Mouse (Mus musculus) thymus, adult 2 months (tissue): ENCODE data around the gene Col6a5. TPM values are rescaled to one million over a fixed set of nuclear protein-coding genes. Genes with fewer than 3 reads are reported as not detected.
"Not testable (repeated sequence)": the region's sequence is repeated elsewhere in the genome, so short reads cannot be mapped to it uniquely, and the experiment has no call there.

Experiments
- DNase-seq: peaks from one replicate; pipeline ENCODE4 v3.0.0; 2021
- H3K27ac ChIP-seq: fragments of 200-500 bp; 2 replicates; pipeline ENCODE4 v1.5.1; 2012; ENCODE audit warnings: low read length, control low read depth; ENCODE audit not compliant: control insufficient read depth, insufficient read depth
- H3K27me3 ChIP-seq: fragments of 200-500 bp; 2 replicates; pipeline ENCODE4 v1.6.1; 2012; ENCODE audit warnings: mild to moderate bottlenecking, low read length, moderate library complexity, mixed read lengths; ENCODE audit not compliant: control insufficient read depth, insufficient read depth
- H3K36me3 ChIP-seq: fragments of 200-500 bp; 2 replicates; pipeline ENCODE4 v1.6.1; 2012; ENCODE audit warnings: mild to moderate bottlenecking, low read length, moderate library complexity; ENCODE audit not compliant: control insufficient read depth, insufficient read depth
- H3K4me1 ChIP-seq: fragments of 200-500 bp; replicated peaks from 2 replicates; pipeline ENCODE4 v1.6.1; 2012; ENCODE audit warnings: low read length; ENCODE audit not compliant: control insufficient read depth, insufficient read depth
- H3K4me3 ChIP-seq: fragments of 200-500 bp; 2 replicates; pipeline ENCODE4 v1.5.1; 2012; ENCODE audit warnings: mild to moderate bottlenecking, low read length, control low read depth, moderate library complexity; ENCODE audit not compliant: control insufficient read depth, insufficient read depth
- CTCF ChIP-seq: fragments of 200-500 bp; IDR thresholded peaks from 2 replicates; pipeline ENCODE4 v1.5.1; 2012; ENCODE audit warnings: mild to moderate bottlenecking, control low read depth, low read length, moderate library complexity, borderline replicate concordance; ENCODE audit not compliant: control insufficient read depth, poor library complexity, insufficient read depth; ENCODE audit errors: extremely low read depth
- POLR2A ChIP-seq: fragments of 200-500 bp; IDR thresholded peaks from 2 replicates; pipeline ENCODE4 v1.6.1; 2012; ENCODE audit warnings: mild to moderate bottlenecking, low read length, control low read depth, moderate library complexity; ENCODE audit not compliant: control insufficient read depth, poor library complexity, insufficient read depth; ENCODE audit errors: extremely low read depth
- WGBS: fragments of 180-500 bp; shearing (Covaris S2); methylation state at CpG from one replicate; pipeline ENCODE4 v1.1.7; 2018; 5-methylcytosine and 5-hydroxymethylcytosine counted together
- polyA plus RNA-seq: library from polyadenylated mRNA; depleted of rRNA; stranded (reverse); fragments of >200 nt; gene quantifications from 2 replicates; pipeline ENCODE4 v1.2.3, GENCODE M21; 2012

The Col6a5 gene
- polyA plus RNA-seq, 1 experiment, result 0.84 TPM

DNA sequence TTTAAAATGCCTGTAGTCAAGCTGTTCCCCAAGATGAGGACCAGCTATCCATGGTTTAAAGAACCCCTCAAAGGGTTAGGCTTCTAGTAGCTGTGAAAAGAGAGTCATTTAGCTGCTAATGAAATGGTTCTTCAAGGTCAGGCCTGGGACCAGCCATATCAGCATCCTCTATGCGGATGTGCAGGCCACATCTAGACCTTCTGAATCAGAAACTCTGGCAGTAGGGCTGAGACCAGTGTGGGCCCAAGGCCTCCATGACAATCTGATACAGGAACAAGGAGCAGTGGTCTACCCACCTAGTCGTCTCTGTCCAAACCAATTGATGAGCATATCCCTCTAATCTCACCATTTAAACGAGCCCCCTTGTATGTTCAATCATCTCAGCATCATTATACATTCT is 109.4 kb downstream of the Col6a5 start:
- TF ChIP-seq CTCF (no peak), POLR2A (no peak)

GRCm38 (mm10) chr9:105848396-105848795 is 112.0 kb downstream of the Col6a5 start:
- H3K4me3 ChIP-seq, result no peak overlapping the region
- 78% methylated on average over 4 of the region's 4 CpGs for WGBS
- no peaks in the 10 kb centered on the region for H3K36me3 ChIP-seq
- H3K4me1 ChIP-seq, result no peaks in the 10 kb centered on the region
- no peak for DNase-seq
- no peaks in the 10 kb centered on the region for H3K27me3 ChIP-seq
- H3K27ac ChIP-seq, result no peak overlapping the region
- TF ChIP-seq CTCF, result no peak
- TF ChIP-seq POLR2A, result no peak

More for the DNA sequence above, 109.4 kb downstream of the Col6a5 start:
- 88% methylated on average over 3 of the region's 3 CpGs for WGBS
- no peak overlapping the region for H3K27ac ChIP-seq
- H3K36me3 ChIP-seq, result no peaks in the 10 kb centered on the region
- H3K4me1 ChIP-seq, result no peaks in the 10 kb centered on the region
- no peaks in the 10 kb centered on the region for H3K27me3 ChIP-seq
- no peak for DNase-seq
- H3K4me3 ChIP-seq, result no peak overlapping the region

- TF ChIP-seq POLR2A (no peak), CTCF (no peak)
- Histone ChIP-seq H3K27ac (no peak overlapping the region), H3K4me3 (no peak overlapping the region), H3K27me3 (no peaks in the 10 kb centered on the region), H3K4me1 (no peaks in the 10 kb centered on the region), H3K36me3 (no peaks in the 10 kb centered on the region)
- no peak for DNase-seq
- 95% methylated on average over 5 of the region's 5 CpGs for WGBS
Observed at GRCm38 (mm10) chr9:105847261-105847660, 113.2 kb downstream of the Col6a5 start.

DNA sequence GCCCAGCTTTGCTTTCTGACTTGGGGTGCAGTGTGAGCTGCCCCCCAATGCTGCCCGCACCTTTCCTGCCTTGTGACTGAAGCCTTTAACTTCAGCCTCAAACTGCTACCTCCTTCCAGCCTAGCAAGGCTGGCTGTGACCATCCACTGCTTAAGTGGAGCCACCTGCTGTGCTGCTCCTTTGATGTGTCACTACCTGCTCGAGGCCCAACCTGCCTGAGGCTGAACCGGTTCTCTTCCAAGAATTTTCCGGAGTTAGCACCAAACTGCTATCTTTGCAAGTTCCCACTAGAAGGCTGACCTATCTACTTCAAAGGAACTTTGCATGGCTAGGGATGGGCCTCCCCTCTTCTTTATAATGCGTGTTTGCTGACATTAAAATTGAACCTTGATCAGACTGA is 119.1 kb downstream of the Col6a5 start:
- not testable (repeated sequence) for H3K4me3 ChIP-seq, H3K4me1 ChIP-seq, DNase-seq, H3K27ac ChIP-seq, H3K27me3 ChIP-seq, H3K36me3 ChIP-seq
- WGBS, result 57% methylated on average over 5 of the region's 5 CpGs

DNA sequence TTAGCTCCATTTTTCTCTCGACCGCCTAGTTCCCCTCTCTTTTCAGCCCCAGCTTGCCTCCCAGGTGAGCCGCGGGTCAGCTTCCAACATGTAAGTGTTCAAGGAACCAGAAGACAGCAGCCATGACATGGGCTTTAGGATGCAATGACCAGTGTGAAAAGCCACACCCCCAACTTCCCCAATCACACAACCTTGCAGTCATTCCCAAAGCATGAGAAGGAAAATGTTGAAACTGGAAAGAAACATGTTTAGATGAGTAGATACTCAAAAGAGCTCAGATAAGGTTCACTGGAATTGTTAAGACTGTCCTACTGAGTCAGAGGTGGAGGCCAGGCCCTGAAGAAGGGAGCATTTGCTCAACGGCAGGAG is 121.3 kb downstream of the Col6a5 start:
- DNase-seq, result no peak
- Histone ChIP-seq H3K4me3 (no peak overlapping the region), H3K4me1 (no peaks in the 10 kb centered on the region), H3K27ac (no peak overlapping the region), H3K36me3 (no peaks in the 10 kb centered on the region), H3K27me3 (no peaks in the 10 kb centered on the region)
- 94% methylated on average over 5 of the region's 5 CpGs for WGBS
- TF ChIP-seq POLR2A (no peak), CTCF (no peak)

DNA sequence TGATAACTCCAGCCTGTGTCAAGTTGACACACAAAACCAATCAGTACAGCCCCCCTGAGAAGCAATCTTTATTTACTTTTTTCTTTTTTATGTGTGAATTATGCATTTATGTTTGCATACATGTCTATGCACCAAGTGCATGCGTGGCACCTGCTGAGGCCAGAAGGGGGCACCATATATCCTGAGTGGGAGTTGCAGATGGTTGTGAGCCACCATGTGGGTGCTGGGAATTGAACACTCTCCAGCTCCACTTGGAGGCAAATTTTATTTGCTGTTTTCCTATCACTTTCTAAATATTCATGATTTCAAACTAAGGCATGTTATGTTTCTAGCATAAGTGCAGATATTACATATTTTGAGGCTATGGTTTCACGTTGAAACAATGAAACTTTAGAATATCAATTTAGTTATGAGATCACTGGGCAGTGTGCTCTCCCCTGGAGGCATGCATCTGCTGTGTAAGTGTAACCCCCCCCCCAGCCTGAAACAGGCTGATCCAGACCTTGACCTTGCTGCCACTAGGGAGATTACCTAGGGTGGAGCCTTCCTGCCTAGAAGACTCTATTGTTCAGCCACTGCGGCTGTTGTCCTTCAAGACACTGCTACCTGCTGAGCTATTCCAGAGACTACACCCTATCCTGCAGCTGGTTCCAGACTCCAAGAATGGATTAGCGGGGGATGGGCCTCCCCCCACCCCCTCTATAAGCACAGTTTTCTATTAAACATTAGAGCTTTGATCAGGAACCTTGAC is 121.9 kb downstream of the Col6a5 start:
- WGBS, result 90% methylated on average over 4 of the region's 4 CpGs
- no peaks in the 10 kb centered on the region for H3K4me1 ChIP-seq
- no peak overlapping the region for H3K4me3 ChIP-seq
- TF ChIP-seq CTCF (no peak), POLR2A (no peak)
- no peak for DNase-seq
- H3K27me3 ChIP-seq, result no peaks in the 10 kb centered on the region
- no peak overlapping the region for H3K27ac ChIP-seq
- H3K36me3 ChIP-seq, result no peaks in the 10 kb centered on the region

GRCm38 (mm10) chr9:105835587-105835986 is 124.9 kb downstream of the Col6a5 start:
- Histone ChIP-seq H3K27me3 (no peaks in the 10 kb centered on the region), H3K4me1 (no peaks in the 10 kb centered on the region), H3K36me3 (no peaks in the 10 kb centered on the region), H3K4me3 (no peak overlapping the region), H3K27ac (no peak overlapping the region)
- TF ChIP-seq CTCF (no peak), POLR2A (no peak)
- DNase-seq, result no peak
- WGBS, result 89% methylated on average over 7 of the region's 7 CpGs
